Mouse (Mus musculus): ENCODE measurements around the gene Hoxc5. TPM values are rescaled to one million over a fixed set of nuclear protein-coding genes. Genes with fewer than 3 reads are reported as not detected.

Hoxc5 gene
- polyA plus RNA-seq, 1 experiment from 2014 or later: 3.9 TPM

- H3K9me3 ChIP-seq (ENCODE audit: control insufficient read depth): no peaks in the 10 kb centered on the region
- no peak overlapping the region for H3K9ac ChIP-seq (ENCODE audit: low read depth, low read length)
- no peaks in the 10 kb centered on the region for H3K36me3 ChIP-seq (ENCODE audit: control insufficient read depth, insufficient read depth)
- H3K27me3 ChIP-seq (replicated peaks; ENCODE audit: control insufficient read depth, insufficient read depth, low read length): peaks cover 100% of the 10 kb centered on the region
- H3K4me3 ChIP-seq (ENCODE audit: low read depth, low read length): no peak overlapping the region; the same call in 1 of the 2 replicates
- no peak for ATAC-seq
- no peak overlapping the region for H3K27ac ChIP-seq (ENCODE audit: low read depth, low read length)
- H3K4me1 ChIP-seq (replicated peaks; ENCODE audit: control insufficient read depth, insufficient read depth, low read length): no peaks in the 10 kb centered on the region
- WGBS: 2% methylated on average over 12 of the region's 12 CpGs
- no peak for TF ChIP-seq CTCF (IDR thresholded peaks at IDR 0.05; ENCODE audit: low read depth)
- no peak overlapping the region for H3K4me2 ChIP-seq (replicated peaks; ENCODE audit: low read depth)
These were observed 32.8 kb upstream of the Hoxc5 start for GRCm38 (mm10) chr15:102934438-102934837.

DNA sequence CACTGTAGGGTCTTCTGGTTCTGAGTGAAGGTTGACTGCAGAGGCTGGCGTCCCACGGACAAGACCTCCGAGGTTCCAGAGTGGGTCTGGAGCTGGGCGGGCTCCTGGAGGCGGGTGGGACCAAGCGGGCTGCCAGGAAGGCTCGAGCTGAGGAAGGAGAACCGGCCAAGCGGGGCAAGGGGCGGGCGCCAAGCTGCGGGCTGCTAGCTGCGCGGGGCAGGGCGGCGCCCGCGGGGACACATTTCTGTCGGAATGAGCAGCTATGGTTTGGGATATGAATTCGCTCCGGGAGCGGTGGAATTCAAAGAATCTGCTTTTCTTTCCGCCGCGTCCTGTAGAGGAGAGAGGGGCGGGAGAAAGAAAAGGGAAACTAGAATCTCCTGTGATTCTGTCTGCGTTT is 32.3 kb upstream of the Hoxc5 start:
- TF ChIP-seq CTCF (IDR thresholded peaks at IDR 0.05; ENCODE audit: low read depth): no peak
- no peak for ATAC-seq
- no peak overlapping the region for H3K27ac ChIP-seq (ENCODE audit: low read depth, low read length)
- no peaks in the 10 kb centered on the region for H3K9me3 ChIP-seq (ENCODE audit: control insufficient read depth)
- no peaks in the 10 kb centered on the region for H3K4me1 ChIP-seq (replicated peaks; ENCODE audit: control insufficient read depth, insufficient read depth, low read length)
- no peak overlapping the region; the same call in 1 of the 2 replicates for H3K4me3 ChIP-seq (ENCODE audit: low read depth, low read length)
- H3K27me3 ChIP-seq (replicated peaks; ENCODE audit: control insufficient read depth, insufficient read depth, low read length): peaks cover 100% of the 10 kb centered on the region
- H3K36me3 ChIP-seq (ENCODE audit: control insufficient read depth, insufficient read depth): no peaks in the 10 kb centered on the region
- H3K9ac ChIP-seq (ENCODE audit: low read depth, low read length): no peak overlapping the region
- WGBS: 1% methylated on average over 27 of the region's 27 CpGs
- no peak overlapping the region for H3K4me2 ChIP-seq (replicated peaks; ENCODE audit: low read depth)

- 3% methylated on average over 31 of the region's 31 CpGs for WGBS
- no peak within 1 kb of the TSS for H3K9ac ChIP-seq (ENCODE audit: low read depth, low read length)
- no peak for ATAC-seq
- H3K4me2 ChIP-seq (replicated peaks; ENCODE audit: low read depth): no peak within 1 kb of the TSS
- 0 out of 2 replicates have a peak within 1 kb of the TSS, but pooled peaks have one; percentile 6 for H3K4me3 ChIP-seq (ENCODE audit: low read depth, low read length)
- H3K36me3 ChIP-seq (ENCODE audit: control insufficient read depth, insufficient read depth): no peaks in the 10 kb centered on the region
- H3K9me3 ChIP-seq (ENCODE audit: control insufficient read depth): no peaks in the 10 kb centered on the region
- H3K4me1 ChIP-seq (replicated peaks; ENCODE audit: control insufficient read depth, insufficient read depth, low read length): no peaks in the 10 kb centered on the region
- TF ChIP-seq CTCF (IDR thresholded peaks at IDR 0.05; ENCODE audit: low read depth): no peak
- peaks cover 99% of the 10 kb centered on the region for H3K27me3 ChIP-seq (replicated peaks; ENCODE audit: control insufficient read depth, insufficient read depth, low read length)
- H3K27ac ChIP-seq (ENCODE audit: low read depth, low read length): no peak within 1 kb of the TSS
These were observed 30.8 kb upstream of the Hoxc5 start, which contains the start of gene Hoxc12 for GRCm38 (mm10) chr15:102936279-102936972. Hoxc12 (plus strand) TSS chr15:102936757.

DNA sequence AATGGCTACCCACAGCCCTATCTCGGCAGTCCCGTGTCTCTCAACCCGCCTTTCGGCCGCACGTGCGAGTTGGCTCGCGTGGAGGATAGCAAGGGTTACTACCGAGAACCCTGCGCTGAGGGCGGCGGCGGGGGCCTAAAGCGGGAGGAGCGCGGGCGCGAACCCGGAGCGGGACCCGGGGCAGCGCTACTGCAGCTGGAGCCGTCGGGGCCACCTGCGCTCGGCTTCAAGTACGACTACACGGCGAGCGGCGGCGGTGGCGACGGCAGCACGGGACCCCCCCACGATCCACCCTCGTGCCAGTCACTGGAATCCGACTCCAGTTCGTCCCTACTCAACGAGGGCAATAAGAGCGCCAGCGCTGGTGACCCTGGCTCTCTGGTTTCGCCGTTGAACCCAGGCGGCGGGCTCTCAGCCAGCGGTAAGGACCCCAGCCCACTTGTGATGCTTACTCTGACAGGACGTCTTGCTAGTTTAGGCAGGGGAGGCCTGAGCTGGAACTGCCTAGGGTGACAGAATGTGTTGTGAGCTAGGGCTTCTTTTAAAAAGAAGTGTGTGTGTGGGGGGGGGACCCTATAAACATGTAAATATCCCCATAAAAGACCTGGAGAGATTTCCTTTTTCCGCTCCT is 30.1 kb upstream of the Hoxc5 start:
- no peaks in the 10 kb centered on the region for H3K9me3 ChIP-seq (ENCODE audit: control insufficient read depth)
- H3K36me3 ChIP-seq (ENCODE audit: control insufficient read depth, insufficient read depth): no peaks in the 10 kb centered on the region
- no peak for ATAC-seq
- WGBS: 2% methylated on average over 50 of the region's 50 CpGs
- no peak overlapping the region for H3K4me2 ChIP-seq (replicated peaks; ENCODE audit: low read depth)
- no peak for TF ChIP-seq CTCF (IDR thresholded peaks at IDR 0.05; ENCODE audit: low read depth)
- peaks cover 99% of the 10 kb centered on the region for H3K27me3 ChIP-seq (replicated peaks; ENCODE audit: control insufficient read depth, insufficient read depth, low read length)
- H3K9ac ChIP-seq (ENCODE audit: low read depth, low read length): no peak overlapping the region
- 0 out of 2 replicates have a peak overlapping the region, but pooled peaks have one; percentile 6 for H3K4me3 ChIP-seq (ENCODE audit: low read depth, low read length)
- no peak overlapping the region for H3K27ac ChIP-seq (ENCODE audit: low read depth, low read length)
- no peaks in the 10 kb centered on the region for H3K4me1 ChIP-seq (replicated peaks; ENCODE audit: control insufficient read depth, insufficient read depth, low read length)

GRCm38 (mm10) chr15:102939256-102940155 is 27.7 kb upstream of the Hoxc5 start:
- H3K4me2 ChIP-seq (replicated peaks; ENCODE audit: low read depth): no peak overlapping the region
- H3K27ac ChIP-seq (ENCODE audit: low read depth, low read length): no peak overlapping the region
- H3K9ac ChIP-seq (ENCODE audit: low read depth, low read length): no peak overlapping the region
- peaks cover 99% of the 10 kb centered on the region for H3K27me3 ChIP-seq (replicated peaks; ENCODE audit: control insufficient read depth, insufficient read depth, low read length)
- 2% methylated on average over 34 of the region's 34 CpGs for WGBS
- no peak for TF ChIP-seq CTCF (IDR thresholded peaks at IDR 0.05; ENCODE audit: low read depth)
- no peak for ATAC-seq
- H3K4me1 ChIP-seq (replicated peaks; ENCODE audit: control insufficient read depth, insufficient read depth, low read length): no peaks in the 10 kb centered on the region
- H3K36me3 ChIP-seq (ENCODE audit: control insufficient read depth, insufficient read depth): no peaks in the 10 kb centered on the region
- no peaks in the 10 kb centered on the region for H3K9me3 ChIP-seq (ENCODE audit: control insufficient read depth)
- H3K4me3 ChIP-seq (ENCODE audit: low read depth, low read length): 0 out of 2 replicates have a peak overlapping the region, but pooled peaks have one; percentile 3

All from intestine, postnatal 0 days (tissue).